Mouse (Mus musculus): ENCODE data around the gene Neto2. TPM values are rescaled to one million over a fixed set of nuclear protein-coding genes. Genes with fewer than 3 reads are reported as not detected.

Neto2 gene
- polyA plus RNA-seq, 1 experiment, result 3.1 TPM

- H3K36me3 ChIP-seq (ENCODE audit: control insufficient read depth, insufficient read depth, low read length), result no peaks in the 10 kb centered on the region
- DNase-seq, result peak; percentile 74
- under 1% methylated on average over 84 of the region's 84 CpGs for whole genome bisulfite sequencing
- no peaks in the 10 kb centered on the region for H3K27me3 ChIP-seq (ENCODE audit: control insufficient read depth, insufficient read depth, low read length)
- H3K27ac ChIP-seq (ENCODE audit: control insufficient read depth, insufficient read depth, low read length), result no peak overlapping the region
- TF ChIP-seq POLR2A (IDR thresholded peaks at IDR 0.05; ENCODE audit: control insufficient read depth, extremely low read depth, insufficient read depth, low read length, poor library complexity), result no peak; the same call in 1 of the 2 replicates
- TF ChIP-seq CTCF (IDR thresholded peaks at IDR 0.05; ENCODE audit: borderline replicate concordance, control insufficient read depth, extremely low read depth, insufficient read depth, low read length, poor library complexity), result peak; percentile 95
- H3K4me3 ChIP-seq (ENCODE audit: control insufficient read depth, insufficient read depth, low read length), result peak overlapping the region; percentile 67
- H3K4me1 ChIP-seq (replicated peaks; ENCODE audit: control insufficient read depth, insufficient read depth, low read length), result peaks cover 8% of the 10 kb centered on the region
These were observed 498 bp downstream of the Neto2 start for GRCm38 (mm10) chr8:85700101-85700750.

GRCm38 (mm10) chr8:85699051-85699450 lies 1.7 kb downstream of the Neto2 start:
- Histone ChIP-seq H3K4me1 (replicated peaks; ENCODE audit: control insufficient read depth, insufficient read depth, low read length) (peaks cover 8% of the 10 kb centered on the region), H3K27ac (ENCODE audit: control insufficient read depth, insufficient read depth, low read length) (no peak overlapping the region), H3K27me3 (ENCODE audit: control insufficient read depth, insufficient read depth, low read length) (no peaks in the 10 kb centered on the region), H3K4me3 (ENCODE audit: control insufficient read depth, insufficient read depth, low read length) (no peak overlapping the region), H3K36me3 (ENCODE audit: control insufficient read depth, insufficient read depth, low read length) (no peaks in the 10 kb centered on the region)
- TF ChIP-seq CTCF (IDR thresholded peaks at IDR 0.05; ENCODE audit: borderline replicate concordance, control insufficient read depth, extremely low read depth, insufficient read depth, low read length, poor library complexity) (peak; percentile 20; the same call in 1 of the 2 replicates), POLR2A (IDR thresholded peaks at IDR 0.05; ENCODE audit: control insufficient read depth, extremely low read depth, insufficient read depth, low read length, poor library complexity) (no peak)
- peak; percentile 74 for DNase-seq
- WGBS, result 3% methylated on average over 6 of the region's 6 CpGs

GRCm38 (mm10) chr8:85665146-85665545 lies 35.6 kb downstream of the Neto2 start:
- Histone ChIP-seq H3K36me3 (ENCODE audit: control insufficient read depth, insufficient read depth, low read length) (no peaks in the 10 kb centered on the region), H3K4me1 (replicated peaks; ENCODE audit: control insufficient read depth, insufficient read depth, low read length) (no peaks in the 10 kb centered on the region), H3K27me3 (ENCODE audit: control insufficient read depth, insufficient read depth, low read length) (no peaks in the 10 kb centered on the region), H3K27ac (ENCODE audit: control insufficient read depth, insufficient read depth, low read length) (no peak overlapping the region), H3K4me3 (ENCODE audit: control insufficient read depth, insufficient read depth, low read length) (no peak overlapping the region)
- TF ChIP-seq CTCF (IDR thresholded peaks at IDR 0.05; ENCODE audit: borderline replicate concordance, control insufficient read depth, extremely low read depth, insufficient read depth, low read length, poor library complexity) (no peak), POLR2A (IDR thresholded peaks at IDR 0.05; ENCODE audit: control insufficient read depth, extremely low read depth, insufficient read depth, low read length, poor library complexity) (no peak)
- DNase-seq, result peak; percentile 19

- DNase-seq, result peak; percentile 56
- TF ChIP-seq CTCF (IDR thresholded peaks at IDR 0.05; ENCODE audit: borderline replicate concordance, control insufficient read depth, extremely low read depth, insufficient read depth, low read length, poor library complexity), result no peak
- TF ChIP-seq POLR2A (IDR thresholded peaks at IDR 0.05; ENCODE audit: control insufficient read depth, extremely low read depth, insufficient read depth, low read length, poor library complexity), result no peak
- Histone ChIP-seq H3K27me3 (ENCODE audit: control insufficient read depth, insufficient read depth, low read length) (no peaks in the 10 kb centered on the region), H3K4me1 (replicated peaks; ENCODE audit: control insufficient read depth, insufficient read depth, low read length) (no peaks in the 10 kb centered on the region), H3K27ac (ENCODE audit: control insufficient read depth, insufficient read depth, low read length) (no peak overlapping the region), H3K36me3 (ENCODE audit: control insufficient read depth, insufficient read depth, low read length) (no peaks in the 10 kb centered on the region), H3K4me3 (ENCODE audit: control insufficient read depth, insufficient read depth, low read length) (no peak overlapping the region)
- WGBS, result 64% methylated on average over 5 of the region's 5 CpGs
These were observed 38.7 kb downstream of the Neto2 start for GRCm38 (mm10) chr8:85661995-85662394.

- Histone ChIP-seq H3K27me3 (ENCODE audit: control insufficient read depth, insufficient read depth, low read length) (no peaks in the 10 kb centered on the region), H3K4me1 (replicated peaks; ENCODE audit: control insufficient read depth, insufficient read depth, low read length) (no peaks in the 10 kb centered on the region), H3K36me3 (ENCODE audit: control insufficient read depth, insufficient read depth, low read length) (no peaks in the 10 kb centered on the region), H3K4me3 (ENCODE audit: control insufficient read depth, insufficient read depth, low read length) (no peak overlapping the region), H3K27ac (ENCODE audit: control insufficient read depth, insufficient read depth, low read length) (no peak overlapping the region)
- DNase-seq, result no peak
- no peak for TF ChIP-seq POLR2A (IDR thresholded peaks at IDR 0.05; ENCODE audit: control insufficient read depth, extremely low read depth, insufficient read depth, low read length, poor library complexity)
- no peak for TF ChIP-seq CTCF (IDR thresholded peaks at IDR 0.05; ENCODE audit: borderline replicate concordance, control insufficient read depth, extremely low read depth, insufficient read depth, low read length, poor library complexity)
- WGBS, result 93% methylated on average over 2 of the region's 2 CpGs
These were observed 49.5 kb downstream of the Neto2 start for GRCm38 (mm10) chr8:85651201-85651600.

DNA sequence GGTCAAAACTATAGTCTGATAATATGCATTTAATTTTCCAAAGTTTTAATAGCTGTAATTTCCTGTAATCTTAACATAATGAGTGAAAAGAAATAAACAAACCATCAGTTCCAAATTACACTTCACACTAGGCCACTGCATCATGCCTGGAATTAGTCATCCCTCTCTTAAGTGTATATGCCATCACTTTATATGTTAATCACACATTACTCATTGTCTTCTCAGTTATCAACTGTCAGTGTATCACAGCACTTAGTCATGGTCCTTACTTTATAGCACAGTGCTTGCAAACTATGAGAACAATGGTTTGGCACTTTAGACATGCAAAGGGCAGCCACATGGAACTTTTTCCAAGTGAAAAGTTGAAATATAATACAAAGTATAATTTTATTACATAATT lies 52.2 kb downstream of the Neto2 start:
- H3K27me3 ChIP-seq (ENCODE audit: control insufficient read depth, insufficient read depth, low read length), result no peaks in the 10 kb centered on the region
- H3K4me3 ChIP-seq (ENCODE audit: control insufficient read depth, insufficient read depth, low read length), result no peak overlapping the region
- H3K36me3 ChIP-seq (ENCODE audit: control insufficient read depth, insufficient read depth, low read length), result no peaks in the 10 kb centered on the region
- TF ChIP-seq POLR2A (IDR thresholded peaks at IDR 0.05; ENCODE audit: control insufficient read depth, extremely low read depth, insufficient read depth, low read length, poor library complexity) (no peak), CTCF (IDR thresholded peaks at IDR 0.05; ENCODE audit: borderline replicate concordance, control insufficient read depth, extremely low read depth, insufficient read depth, low read length, poor library complexity) (no peak)
- no peak overlapping the region for H3K27ac ChIP-seq (ENCODE audit: control insufficient read depth, insufficient read depth, low read length)
- DNase-seq, result no peak
- H3K4me1 ChIP-seq (replicated peaks; ENCODE audit: control insufficient read depth, insufficient read depth, low read length), result no peaks in the 10 kb centered on the region
